In the genomic region with DNA sequence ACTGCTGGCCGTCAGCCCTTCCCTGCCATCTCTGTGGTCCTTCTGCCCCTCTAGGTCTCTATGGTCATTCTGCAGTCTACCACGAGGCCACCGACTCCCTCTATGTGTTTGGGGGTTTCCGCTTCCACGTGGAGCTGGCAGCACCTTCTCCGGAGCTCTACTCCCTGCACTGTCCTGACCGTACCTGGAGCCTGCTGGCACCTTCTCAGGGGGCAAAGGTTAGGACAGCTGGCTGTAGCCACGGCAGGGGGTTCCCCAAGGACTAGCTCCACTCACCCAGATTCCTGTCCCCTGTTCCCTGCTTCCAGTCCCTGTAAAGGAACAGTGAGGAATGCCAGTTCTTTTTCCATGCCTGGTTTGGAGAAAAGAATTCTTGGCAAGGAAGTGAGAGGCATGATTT, we compare ENCODE assay signal across 26 mouse cellular contexts. TPM values are rescaled to one million over a fixed set of nuclear protein-coding genes. Genes with fewer than 3 reads are reported as not detected.
"Had no signal": no experiment of that assay in that cellular context is flagged by ENCODE, and none has a peak within 500 bp of the region (broad histone marks: within the 10 kb centered on the region; RNA-seq: fewer than 3 reads in every experiment).

No protein-coding gene starts in this region.

- H3K9me3 ChIP-seq: liver, embryonic 13.5 days had no signal

- H3K9ac ChIP-seq: liver, embryonic 13.5 days had no signal

- H3K4me1 ChIP-seq: liver, embryonic 13.5 days had no signal

- H3K27me3 ChIP-seq: liver, embryonic 13.5 days had no signal

- H3K27ac ChIP-seq: left cerebral cortex, adult 2 months; liver, embryonic 13.5 days had no signal

- ATAC-seq: intestine, postnatal 0 days had no signal

- H3K4me3 ChIP-seq: left cerebral cortex, adult 2 months; liver, embryonic 13.5 days had no signal

- H3K4me2 ChIP-seq: liver, embryonic 13.5 days; midbrain, embryonic 11.5 days had no signal

- DNase-seq: layer of hippocampus, postnatal 36 days; liver, embryonic 13.5 days; lung, adult 2 months; lung, postnatal 14 days; lung, postnatal 4 days; midbrain, embryonic 14.5 days; thymus, adult 2 months; thymus, postnatal 14 days; thymus, postnatal 4 days had no signal

RNA-seq across cellular contexts. Expression of gene Cnfn, which starts 20.7 kb away (rescaled TPM):
- total RNA-seq: layer of hippocampus, postnatal 10 days; layer of hippocampus, postnatal 36 days; left cerebral cortex, adult 2 months; left cerebral cortex, postnatal 10 days; left cerebral cortex, postnatal 36 days; liver, adult 2 months; megakaryocyte progenitor cell, adult 5-6 weeks; megakaryocyte-erythroid progenitor cell, adult 5-6 weeks; midbrain, postnatal 0 days had no signal
- polyA plus RNA-seq: intestine, embryonic 14.5 days; limb, embryonic 11.5 days; liver, adult 2 months; liver, embryonic 16.5 days; midbrain, embryonic 11.5 days; midbrain, embryonic 14.5 days; midbrain, postnatal 0 days; neural tube, embryonic 11.5 days; neural tube, embryonic 14.5 days; spleen, adult 2 months had no signal

RNA-seq across cellular contexts. Expression of gene Tmem145, which starts 43.0 kb away (rescaled TPM):
- total RNA-seq: liver, adult 2 months; megakaryocyte progenitor cell, adult 5-6 weeks; megakaryocyte-erythroid progenitor cell, adult 5-6 weeks had no signal
- polyA plus RNA-seq: liver, adult 2 months; lung, adult 2 months; spleen, adult 2 months had no signal

RNA-seq across cellular contexts. Expression of gene Prr19, which starts 47.6 kb away (rescaled TPM):
- total RNA-seq: layer of hippocampus, postnatal 36 days; left cerebral cortex, postnatal 36 days; liver, adult 2 months; megakaryocyte progenitor cell, adult 5-6 weeks; megakaryocyte-erythroid progenitor cell, adult 5-6 weeks had no signal
- polyA plus RNA-seq: liver, adult 2 months; liver, embryonic 13.5 days; liver, embryonic 16.5 days; lung, adult 2 months; small intestine, adult 2 months; spleen, adult 2 months had no signal
